ENCODE assay signal across 15 mouse cellular contexts in the genomic region with DNA sequence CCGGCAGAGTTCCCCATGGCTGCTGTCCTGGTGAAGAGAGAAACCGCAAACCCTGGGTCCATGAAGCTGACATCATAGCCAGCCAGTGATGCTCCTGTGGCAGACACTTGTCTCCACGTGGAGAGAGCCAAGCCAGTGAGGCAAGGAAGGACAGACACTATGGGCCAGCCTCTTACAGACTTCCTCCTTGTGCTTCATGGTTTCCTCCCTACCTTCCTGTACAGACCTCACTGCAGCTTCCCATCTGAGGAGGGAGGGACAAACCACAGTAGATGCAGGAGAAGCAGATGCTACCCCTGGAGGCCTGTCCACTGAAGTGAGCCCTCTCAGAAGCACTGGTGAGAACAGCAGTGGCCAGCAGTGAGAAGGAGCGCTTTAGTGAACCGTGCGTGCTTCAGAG.
"Had no signal": no experiment of that assay in that cellular context is flagged by ENCODE, and none has a peak within 500 bp of the region (broad histone marks: within the 10 kb centered on the region; RNA-seq: fewer than 3 reads in every experiment).

No protein-coding gene starts in this region.

- H3K27ac ChIP-seq: midbrain, embryonic 13.5 days; midbrain, embryonic 15.5 days; neural tube, embryonic 12.5 days; stomach, embryonic 15.5 days; stomach, postnatal 0 days had no signal

- ATAC-seq: midbrain, embryonic 15.5 days had no signal

- H3K4me1 ChIP-seq: stomach, embryonic 15.5 days had no signal

- H3K9ac ChIP-seq: lung, embryonic 14.5 days; midbrain, embryonic 13.5 days; midbrain, embryonic 15.5 days; neural tube, embryonic 12.5 days; stomach, embryonic 15.5 days had no signal

- H3K4me3 ChIP-seq: megakaryocyte, embryonic 14.5 days; midbrain, embryonic 13.5 days; midbrain, embryonic 15.5 days; neural tube, embryonic 12.5 days; stomach, embryonic 15.5 days had no signal

- H3K9me3 ChIP-seq: megakaryocyte, embryonic 14.5 days; midbrain, embryonic 13.5 days; midbrain, embryonic 15.5 days; neural tube, embryonic 12.5 days; stomach, embryonic 15.5 days had no signal

- H3K36me3 ChIP-seq: midbrain, embryonic 15.5 days; stomach, embryonic 15.5 days had no signal

- H3K27me3 ChIP-seq: midbrain, embryonic 13.5 days; midbrain, embryonic 15.5 days; neural tube, embryonic 12.5 days; stomach, embryonic 15.5 days had no signal

- H3K4me2 ChIP-seq: lung, embryonic 14.5 days; midbrain, embryonic 11.5 days; midbrain, embryonic 13.5 days; midbrain, embryonic 15.5 days; neural tube, embryonic 12.5 days; stomach, embryonic 15.5 days had no signal

- DNase-seq: lung, adult 18-20 months; lung, embryonic 14.5 days; lung, postnatal 10 days; lung, postnatal 4 days; right cerebral cortex, postnatal 14 days; thymus, adult 2 months; thymus, postnatal 14 days; thymus, postnatal 36 days had no signal
